In genomic region chr3:59102146-59102545, GRCm38 (mm10) we compare ENCODE assay signal across 24 mouse cellular contexts. TPM values are rescaled to one million over a fixed set of nuclear protein-coding genes. Genes with fewer than 3 reads are reported as not detected.
DNase-seq lines count a peak whose midpoint lies in the region; ATAC-seq and TF ChIP-seq lines count a peak whose summit lies in the region.
"Had no signal": no experiment of that assay in that cellular context is flagged by ENCODE, and none has a peak within 500 bp of the region (broad histone marks: within the 10 kb centered on the region; RNA-seq: fewer than 3 reads in every experiment).

No protein-coding gene starts in this region.

- ATAC-seq in heart, embryonic 11.5 days (replicated peaks; ENCODE audit: insufficient number of reproducible peaks, low FRiP score, low TSS enrichment) = no peak
- ATAC-seq in megakaryocyte, adult 5-6 weeks (ENCODE audit: poor library complexity, severe bottlenecking) = no peak
- ATAC-seq: forebrain, embryonic 14.5 days; forebrain, embryonic 16.5 days had no signal

- H3K27ac ChIP-seq in heart, embryonic 11.5 days (ENCODE audit: low read depth, low read length) = no peak overlapping the region
- H3K27ac ChIP-seq in thymus, adult 2 months (ENCODE audit: control insufficient read depth, insufficient read depth, low read length) = peak overlapping the region; percentile 62; the same call in 1 of the 2 replicates
- H3K27ac ChIP-seq: embryonic facial prominence, embryonic 13.5 days; embryonic facial prominence, embryonic 15.5 days; forebrain, embryonic 10.5 days; forebrain, embryonic 12.5 days had no signal

- H3K4me3 ChIP-seq in heart, embryonic 11.5 days (ENCODE audit: low read depth, low read length) = no peak overlapping the region
- peak overlapping the region; percentile 12 for H3K4me3 ChIP-seq in megakaryocyte, embryonic 14.5 days (replicated peaks)
- H3K4me3 ChIP-seq in thymus, adult 2 months (ENCODE audit: control insufficient read depth, insufficient read depth, low read length) = no peak overlapping the region
- H3K4me3 ChIP-seq: embryonic facial prominence, embryonic 13.5 days; embryonic facial prominence, embryonic 15.5 days; erythroblast, embryonic 14.5 days; forebrain, embryonic 10.5 days; forebrain, embryonic 12.5 days had no signal

- no peaks in the 10 kb centered on the region for H3K9me3 ChIP-seq in heart, embryonic 11.5 days (replicated peaks; ENCODE audit: control insufficient read depth, low read length)
- H3K9me3 ChIP-seq in megakaryocyte, embryonic 14.5 days = no peaks in the 10 kb centered on the region
- H3K9me3 ChIP-seq: embryonic facial prominence, embryonic 13.5 days; embryonic facial prominence, embryonic 15.5 days; forebrain, embryonic 10.5 days; forebrain, embryonic 12.5 days had no signal

- TF ChIP-seq CTCF in thymus, adult 2 months (IDR thresholded peaks at IDR 0.05; ENCODE audit: borderline replicate concordance, control insufficient read depth, extremely low read depth, insufficient read depth, low read length, poor library complexity) = no peak

- no peak overlapping the region for H3K9ac ChIP-seq in heart, embryonic 11.5 days (ENCODE audit: low read depth, low read length)
- H3K9ac ChIP-seq: embryonic facial prominence, embryonic 13.5 days; embryonic facial prominence, embryonic 15.5 days; forebrain, embryonic 12.5 days had no signal

- H3K36me3 ChIP-seq in heart, embryonic 11.5 days (ENCODE audit: control insufficient read depth, insufficient read depth, low read length) = no peaks in the 10 kb centered on the region
- peaks cover 68% of the 10 kb centered on the region for H3K36me3 ChIP-seq in megakaryocyte, embryonic 14.5 days (replicated peaks; ENCODE audit: low read length)
- peaks cover 13% of the 10 kb centered on the region for H3K36me3 ChIP-seq in thymus, adult 2 months (ENCODE audit: control insufficient read depth, insufficient read depth, low read length)
- H3K36me3 ChIP-seq: embryonic facial prominence, embryonic 13.5 days; embryonic facial prominence, embryonic 15.5 days; forebrain, embryonic 10.5 days; forebrain, embryonic 12.5 days had no signal

- whole genome bisulfite sequencing in heart, embryonic 11.5 days (ENCODE audit: insufficient replicate concordance) = 89% methylated on average over 2 of the region's 2 CpGs
- WGBS in thymus, adult 2 months = 72% methylated on average over 2 of the region's 2 CpGs

- H3K4me2 ChIP-seq in heart, embryonic 11.5 days = no peak overlapping the region
- H3K4me2 ChIP-seq: embryonic facial prominence, embryonic 13.5 days; embryonic facial prominence, embryonic 15.5 days; forebrain, embryonic 12.5 days had no signal

- TF ChIP-seq POLR2A in thymus, adult 2 months (IDR thresholded peaks at IDR 0.05; ENCODE audit: control insufficient read depth, extremely low read depth, insufficient read depth, low read length, poor library complexity) = no peak

- peaks cover 13% of the 10 kb centered on the region for H3K4me1 ChIP-seq in heart, embryonic 11.5 days (ENCODE audit: control insufficient read depth, insufficient read depth, low read length)
- H3K4me1 ChIP-seq in megakaryocyte, embryonic 14.5 days = peaks cover 98% of the 10 kb centered on the region
- peaks cover 15% of the 10 kb centered on the region for H3K4me1 ChIP-seq in thymus, adult 2 months (replicated peaks; ENCODE audit: control insufficient read depth, insufficient read depth, low read length)
- H3K4me1 ChIP-seq: embryonic facial prominence, embryonic 15.5 days; forebrain, embryonic 10.5 days; forebrain, embryonic 12.5 days had no signal

- peak; percentile 70 for DNase-seq in heart, adult 11 months
- no peak for DNase-seq in thymus, adult 2 months
- DNase-seq in thymus, postnatal 36 days = no peak
- DNase-seq in natural killer cell, adult 2 months (ENCODE audit: low spot score in 2 of 2) = peak; percentile 25 to 35
- DNase-seq in cerebellum, postnatal 14 days = no peak
- DNase-seq: adrenal gland, adult 8-10 months; adrenal gland, postnatal 14 days; adrenal gland, postnatal 36 days; cerebellum, adult 11-12 months; cerebellum, adult 2 months; cerebellum, adult 9-10 months; cerebellum, postnatal 36 days; embryo, embryonic 11 days had no signal

- H3K27me3 ChIP-seq in heart, embryonic 11.5 days (ENCODE audit: control insufficient read depth, insufficient read depth, low read length) = no peaks in the 10 kb centered on the region
- H3K27me3 ChIP-seq in megakaryocyte, embryonic 14.5 days (replicated peaks) = no peaks in the 10 kb centered on the region
- H3K27me3 ChIP-seq in thymus, adult 2 months (ENCODE audit: control insufficient read depth, insufficient read depth, low read length) = no peaks in the 10 kb centered on the region
- H3K27me3 ChIP-seq: embryonic facial prominence, embryonic 13.5 days; embryonic facial prominence, embryonic 15.5 days; forebrain, embryonic 12.5 days had no signal

RNA-seq across cellular contexts. Expression of gene Gpr171, which starts 0.5 kb away (rescaled TPM):
- polyA plus RNA-seq in heart, embryonic 11.5 days (2014; fragmentation: Nextera tagmentation; extraction: Ambion mirVana) = 1.3 TPM in 2 replicates
- polyA plus RNA-seq in megakaryocyte, embryonic 14.5 days (2012; ENCODE audit: insufficient read depth, low replicate concordance) = 3.0 and 6.1 TPM in 2 replicates
- total RNA-seq in megakaryocyte, adult 5-6 weeks (2015) = 6.7 and 7.6 TPM in 2 replicates
- total RNA-seq in megakaryocyte, adult 5-6 weeks (2017) = 8.3 and 9.0 TPM in 2 replicates
- 14.3 and 15.0 TPM in 2 replicates for polyA plus RNA-seq in thymus, adult 2 months (2012; rRNA removed)
- total RNA-seq: MEL had no signal
- polyA plus RNA-seq: cerebellum, adult 2 months; erythroblast, embryonic 14.5 days had no signal

RNA-seq across cellular contexts. Expression of gene P2ry14, which starts 51.3 kb away (rescaled TPM):
- 1.4 and 2.9 TPM in 2 replicates for polyA plus RNA-seq in heart, embryonic 11.5 days (2014; fragmentation: Nextera tagmentation; extraction: Ambion mirVana)
- polyA plus RNA-seq in megakaryocyte, embryonic 14.5 days (2012; ENCODE audit: insufficient read depth, low replicate concordance) = 0.62 TPM in 1 of 2 replicates, not detected in the other
- total RNA-seq in megakaryocyte, adult 5-6 weeks (2015) = 7.0 and 11.9 TPM in 2 replicates
- 6.2 and 6.8 TPM in 2 replicates for total RNA-seq in megakaryocyte, adult 5-6 weeks (2017)
- 3.9 and 5.3 TPM in 2 replicates for polyA plus RNA-seq in thymus, adult 2 months (2012; rRNA removed)
- polyA plus RNA-seq: erythroblast, embryonic 14.5 days had no signal

Comparison
In these comparisons a context has a peak if more than half of its experiments do, and no peak if none do; other contexts are left out.
1. DNase-seq: peak in heart, adult 11 months (single experiment) and natural killer cell, adult 2 months (2 of 2); none in thymus, adult 2 months (single experiment), thymus, postnatal 36 days (0 of 2) and cerebellum, postnatal 14 days (0 of 2).